Mouse (Mus musculus): ENCODE measurements at regions not wholly inside any gene's neighbourhood (a gene's known extent, or its start where the extent isn't known, plus 50 kb on each side); places are given as distances from the start of the nearest gene placed in this dataset.

DNA sequence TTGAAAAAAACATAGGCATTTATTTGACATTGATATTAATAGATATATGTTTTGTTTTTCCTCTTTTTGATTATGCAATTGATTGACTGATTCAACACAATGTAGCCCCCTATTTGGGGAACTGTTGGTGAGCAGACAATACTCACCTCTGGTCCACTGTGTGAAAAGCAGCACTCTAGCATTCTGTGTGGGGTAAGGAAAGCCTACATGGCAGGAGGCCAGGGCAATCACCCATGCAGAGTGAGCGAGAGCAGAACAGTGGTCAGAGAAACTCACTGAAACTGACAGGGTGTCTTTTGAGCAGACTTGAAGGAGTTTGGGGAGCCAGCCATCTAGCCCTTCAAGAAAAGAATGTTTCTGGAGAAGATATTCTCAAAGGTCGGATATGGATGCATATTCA, 73.2 kb upstream of the Azi2 start:
- TF ChIP-seq CTCF (IDR thresholded peaks at IDR 0.05; ENCODE audit: low read depth) (no peak), EP300 (optimal IDR thresholded peaks at IDR 0.05) (no peak)
- DNase-seq (ENCODE audit: low spot score) = no peak
- H3K9ac ChIP-seq (ENCODE audit: low read length) = no peak overlapping the region
- H3K27me3 ChIP-seq (ENCODE audit: control insufficient read depth, insufficient read depth, low read length) = no peaks in the 10 kb centered on the region
- no peaks in the 10 kb centered on the region for H3K9me3 ChIP-seq (ENCODE audit: control insufficient read depth, low read length)
- no peaks in the 10 kb centered on the region for H3K4me1 ChIP-seq (replicated peaks; ENCODE audit: control insufficient read depth, insufficient read depth)
- ATAC-seq (ENCODE audit: low FRiP score, low TSS enrichment) = no peak
- H3K4me3 ChIP-seq (ENCODE audit: low read depth, low read length) = no peak overlapping the region
- H3K27ac ChIP-seq (replicated peaks) = no peak overlapping the region
- H3K4me2 ChIP-seq (replicated peaks; ENCODE audit: low read depth) = no peak overlapping the region
- no peaks in the 10 kb centered on the region for H3K36me3 ChIP-seq (ENCODE audit: control insufficient read depth, insufficient read depth, low read length)
- 65% methylated on average over 2 of the region's 2 CpGs for WGBS

DNA sequence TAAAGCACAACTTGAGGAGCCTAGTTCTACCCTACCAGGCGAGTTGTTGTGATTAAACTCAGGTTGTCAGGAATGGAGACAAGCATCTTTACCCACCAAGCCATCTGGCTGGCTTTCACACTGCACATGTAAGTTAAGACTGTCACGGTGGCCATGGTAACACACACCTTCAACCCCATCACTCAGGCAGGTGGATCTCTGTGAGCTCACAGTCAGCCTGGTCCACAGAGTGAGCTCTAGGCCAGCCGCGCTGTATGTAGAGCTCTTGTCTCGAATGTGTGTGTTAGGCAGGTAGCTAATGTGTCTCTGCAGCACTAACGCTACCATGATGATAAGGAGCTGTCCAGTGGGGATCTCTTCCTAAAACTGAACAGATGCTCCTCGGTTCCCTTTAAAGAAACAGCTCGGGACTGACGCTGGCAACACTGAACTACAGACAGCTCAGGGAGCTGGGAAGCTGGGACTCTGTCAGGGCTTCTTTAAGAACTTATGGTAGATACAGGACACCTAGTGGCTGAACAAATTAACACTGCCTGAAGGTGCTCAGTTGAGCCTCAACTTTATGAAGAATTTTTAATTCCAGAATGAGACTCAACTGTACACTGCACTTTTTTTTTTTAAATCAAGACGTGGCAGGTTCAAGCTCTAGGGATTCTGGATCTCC, 73.8 kb upstream of the Azi2 start:
- TF ChIP-seq CTCF (IDR thresholded peaks at IDR 0.05; ENCODE audit: low read depth) (peak; percentile 74), EP300 (optimal IDR thresholded peaks at IDR 0.05) (no peak)
- DNase-seq (ENCODE audit: low spot score) (no peak), ATAC-seq (ENCODE audit: low FRiP score, low TSS enrichment) (peak; percentile 40; the same call in 1 of the 2 replicates)
- Histone ChIP-seq H3K27ac (replicated peaks) (no peak overlapping the region), H3K36me3 (ENCODE audit: control insufficient read depth, insufficient read depth, low read length) (no peaks in the 10 kb centered on the region), H3K27me3 (ENCODE audit: control insufficient read depth, insufficient read depth, low read length) (no peaks in the 10 kb centered on the region), H3K9me3 (ENCODE audit: control insufficient read depth, low read length) (no peaks in the 10 kb centered on the region), H3K4me1 (replicated peaks; ENCODE audit: control insufficient read depth, insufficient read depth) (no peaks in the 10 kb centered on the region), H3K9ac (ENCODE audit: low read length) (no peak overlapping the region), H3K4me3 (ENCODE audit: low read depth, low read length) (no peak overlapping the region), H3K4me2 (replicated peaks; ENCODE audit: low read depth) (no peak overlapping the region)
- 50% methylated on average over 10 of the region's 10 CpGs for WGBS

DNA sequence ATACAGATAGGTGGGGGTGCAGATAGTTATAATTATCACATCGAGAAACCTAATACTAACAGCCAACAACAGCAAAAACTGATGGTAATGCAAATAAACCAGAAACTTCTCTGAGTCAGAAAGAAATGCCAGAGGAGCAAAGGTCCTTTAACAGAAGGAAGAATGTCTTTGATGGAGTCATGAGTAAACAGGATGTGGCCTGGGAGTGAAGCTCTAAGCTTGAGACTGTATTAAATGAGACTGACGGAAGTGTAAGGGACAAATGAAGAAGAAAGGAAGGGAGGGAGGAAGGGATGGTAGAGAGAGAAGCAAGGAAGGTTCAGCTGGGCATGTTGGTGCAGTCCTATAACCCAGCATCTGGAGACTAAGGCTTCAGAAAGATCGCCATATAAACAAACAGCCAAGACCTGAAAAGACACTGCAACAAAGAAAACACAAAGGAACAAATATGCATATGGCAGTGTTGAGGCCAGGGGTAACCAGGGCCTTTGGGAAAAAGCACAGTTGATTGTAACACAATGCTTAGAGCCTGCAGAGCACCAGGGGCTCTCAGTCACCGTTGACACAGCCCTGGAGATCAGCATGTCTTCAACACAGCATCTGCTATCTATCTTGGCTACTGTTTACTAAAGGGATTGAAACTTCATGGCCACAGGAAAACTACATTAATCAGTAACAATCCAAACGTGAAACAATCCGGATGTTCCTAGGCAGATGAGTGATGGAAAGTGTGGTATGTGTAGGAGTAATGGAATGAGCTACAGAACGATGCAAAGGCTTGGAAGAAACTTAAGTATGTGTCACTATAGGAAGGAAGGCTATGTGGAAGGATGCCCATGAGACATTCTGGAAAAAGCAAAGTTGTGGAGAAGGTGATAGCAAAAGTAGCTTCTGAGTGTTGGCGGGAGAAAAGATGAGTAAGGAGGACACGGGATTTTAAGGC, 77.9 kb upstream of the Azi2 start:
- TF ChIP-seq EP300 (optimal IDR thresholded peaks at IDR 0.05) (no peak), CTCF (IDR thresholded peaks at IDR 0.05; ENCODE audit: low read depth) (no peak)
- no peak overlapping the region for H3K4me3 ChIP-seq (ENCODE audit: low read depth, low read length)
- ATAC-seq (ENCODE audit: low FRiP score, low TSS enrichment) = peak; percentile 61
- DNase-seq (ENCODE audit: low spot score) = no peak
- H3K9ac ChIP-seq (ENCODE audit: low read length) = no peak overlapping the region
- no peaks in the 10 kb centered on the region for H3K27me3 ChIP-seq (ENCODE audit: control insufficient read depth, insufficient read depth, low read length)
- 37% methylated on average over 9 of the region's 9 CpGs for WGBS
- H3K4me2 ChIP-seq (replicated peaks; ENCODE audit: low read depth) = no peak overlapping the region
- no peaks in the 10 kb centered on the region for H3K36me3 ChIP-seq (ENCODE audit: control insufficient read depth, insufficient read depth, low read length)
- no peaks in the 10 kb centered on the region for H3K9me3 ChIP-seq (ENCODE audit: control insufficient read depth, low read length)
- H3K27ac ChIP-seq (replicated peaks) = peak overlapping the region; percentile 41; the same call in 1 of the 2 replicates
- H3K4me1 ChIP-seq (replicated peaks; ENCODE audit: control insufficient read depth, insufficient read depth) = no peaks in the 10 kb centered on the region

DNA sequence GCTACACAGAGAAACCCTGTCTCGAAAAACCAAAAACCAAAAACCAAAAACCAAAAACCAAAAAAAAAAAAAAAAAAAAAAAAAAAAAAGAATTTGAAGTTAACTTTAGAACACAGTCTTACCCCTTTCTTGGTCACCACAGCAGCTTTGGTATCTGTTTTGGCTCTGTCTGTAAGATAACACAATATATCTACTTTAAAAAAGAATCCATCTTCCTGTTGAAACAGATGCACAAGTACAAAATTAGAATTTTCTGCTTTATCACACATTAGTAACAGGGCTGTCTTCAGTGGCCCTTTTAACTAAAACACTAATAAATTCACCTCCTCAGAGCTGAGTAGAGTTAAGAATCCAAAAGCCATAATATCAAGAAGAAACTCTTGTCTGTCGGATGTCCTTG, 80.5 kb upstream of the Azi2 start:
- no peak overlapping the region for H3K9ac ChIP-seq (ENCODE audit: low read length)
- no peak for TF ChIP-seq EP300 (optimal IDR thresholded peaks at IDR 0.05)
- no peak for TF ChIP-seq CTCF (IDR thresholded peaks at IDR 0.05; ENCODE audit: low read depth)
- no peak for DNase-seq (ENCODE audit: low spot score)
- no peaks in the 10 kb centered on the region for H3K4me1 ChIP-seq (replicated peaks; ENCODE audit: control insufficient read depth, insufficient read depth)
- H3K27ac ChIP-seq (replicated peaks) = no peak overlapping the region
- H3K27me3 ChIP-seq (ENCODE audit: control insufficient read depth, insufficient read depth, low read length) = no peaks in the 10 kb centered on the region
- ATAC-seq (ENCODE audit: low FRiP score, low TSS enrichment) = no peak
- 89% methylated on average over 2 of the region's 2 CpGs for WGBS
- no peaks in the 10 kb centered on the region for H3K9me3 ChIP-seq (ENCODE audit: control insufficient read depth, low read length)
- no peak overlapping the region for H3K4me2 ChIP-seq (replicated peaks; ENCODE audit: low read depth)
- no peak overlapping the region for H3K4me3 ChIP-seq (ENCODE audit: low read depth, low read length)
- H3K36me3 ChIP-seq (ENCODE audit: control insufficient read depth, insufficient read depth, low read length) = no peaks in the 10 kb centered on the region

DNA sequence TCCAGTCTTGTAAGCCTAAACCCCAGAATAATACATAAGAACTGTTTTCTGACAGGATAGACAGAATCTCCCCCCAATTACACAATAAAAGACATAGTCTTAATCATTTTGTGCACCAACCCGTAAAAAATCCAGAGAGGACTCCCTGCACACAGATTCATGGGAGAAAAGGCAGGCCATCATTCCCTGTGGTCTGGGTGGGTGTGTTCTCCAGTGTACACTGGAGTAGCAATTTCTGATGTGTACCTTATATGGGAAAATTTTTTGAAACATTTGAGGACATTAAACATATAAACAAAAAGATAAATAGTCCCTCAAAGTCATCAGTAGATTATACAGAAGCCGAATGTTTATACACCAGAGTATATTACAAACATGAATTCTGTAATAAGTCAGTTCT, 83.1 kb upstream of the Azi2 start:
- Histone ChIP-seq H3K27me3 (ENCODE audit: control insufficient read depth, insufficient read depth, low read length) (no peaks in the 10 kb centered on the region), H3K4me1 (replicated peaks; ENCODE audit: control insufficient read depth, insufficient read depth) (no peaks in the 10 kb centered on the region), H3K9me3 (ENCODE audit: control insufficient read depth, low read length) (no peaks in the 10 kb centered on the region), H3K27ac (replicated peaks) (no peak overlapping the region), H3K4me3 (ENCODE audit: low read depth, low read length) (no peak overlapping the region), H3K36me3 (ENCODE audit: control insufficient read depth, insufficient read depth, low read length) (no peaks in the 10 kb centered on the region), H3K9ac (ENCODE audit: low read length) (no peak overlapping the region), H3K4me2 (replicated peaks; ENCODE audit: low read depth) (no peak overlapping the region)
- DNase-seq (ENCODE audit: low spot score) (no peak), ATAC-seq (ENCODE audit: low FRiP score, low TSS enrichment) (no peak)
- TF ChIP-seq CTCF (IDR thresholded peaks at IDR 0.05; ENCODE audit: low read depth) = no peak
- no peak for TF ChIP-seq EP300 (optimal IDR thresholded peaks at IDR 0.05)
- 44% methylated on average over 2 of the region's 2 CpGs for WGBS

DNA sequence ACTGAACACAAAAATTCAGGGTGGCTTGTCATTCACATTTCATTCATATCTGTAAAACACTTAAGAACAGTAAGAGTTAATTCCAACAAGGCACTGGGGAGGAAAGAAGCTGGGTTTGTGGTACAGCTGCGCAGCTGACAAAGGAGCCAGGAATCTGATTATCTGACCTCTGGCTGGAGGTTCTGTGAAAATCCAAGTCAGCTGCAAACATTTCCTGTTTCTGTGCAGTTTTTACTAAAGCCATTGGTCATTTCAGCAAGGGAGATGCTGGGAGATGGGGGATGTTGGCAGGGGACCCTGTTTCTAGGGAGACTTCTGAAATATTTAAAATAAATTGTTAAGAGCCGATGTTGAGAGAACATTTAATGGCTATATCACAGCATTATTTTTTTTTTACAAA, 83.6 kb upstream of the Azi2 start:
- DNase-seq (ENCODE audit: low spot score) (no peak), ATAC-seq (ENCODE audit: low FRiP score, low TSS enrichment) (no peak)
- Histone ChIP-seq H3K4me2 (replicated peaks; ENCODE audit: low read depth) (no peak overlapping the region), H3K9ac (ENCODE audit: low read length) (no peak overlapping the region), H3K27me3 (ENCODE audit: control insufficient read depth, insufficient read depth, low read length) (no peaks in the 10 kb centered on the region), H3K4me3 (ENCODE audit: low read depth, low read length) (no peak overlapping the region), H3K36me3 (ENCODE audit: control insufficient read depth, insufficient read depth, low read length) (no peaks in the 10 kb centered on the region), H3K4me1 (replicated peaks; ENCODE audit: control insufficient read depth, insufficient read depth) (no peaks in the 10 kb centered on the region), H3K27ac (replicated peaks) (peak overlapping the region; percentile 13; the same call in 1 of the 2 replicates), H3K9me3 (ENCODE audit: control insufficient read depth, low read length) (no peaks in the 10 kb centered on the region)
- no peak for TF ChIP-seq CTCF (IDR thresholded peaks at IDR 0.05; ENCODE audit: low read depth)
- TF ChIP-seq EP300 (optimal IDR thresholded peaks at IDR 0.05) = no peak
- WGBS = 29% methylated on average over 2 of the region's 2 CpGs

Measured in stomach, postnatal 0 days (tissue).